Mouse (Mus musculus) liver, embryonic 14.5 days (tissue): Measurements from ENCODE around the gene Rab14.

ENCODE experiments used
- CTCF ChIP-seq: IDR thresholded peaks from 2 replicates; pipeline ENCODE4 v1.5.1; 2016; ENCODE audit warnings: antibody characterized with exemption, low read depth, control low read depth
- EP300 ChIP-seq: IDR thresholded peaks from 2 replicates; pipeline ENCODE4 v1.6.1; 2016; ENCODE audit warnings: antibody characterized with exemption, low read depth

- TF ChIP-seq EP300: no peak
- no peak for TF ChIP-seq CTCF
Observed at GRCm38 (mm10) chr2:35230215-35230614, 29.3 kb upstream of the Rab14 start.
